Mouse (Mus musculus) layer of hippocampus, adult 2 months (tissue): ENCODE measurements at regions not wholly inside any gene's neighbourhood (a gene's known extent, or its start where the extent isn't known, plus 50 kb on each side); places are given as distances from the start of the nearest gene placed in this dataset.

Experiments
- DNase-seq, 2 experiments: peaks; one replicate each; pipeline ENCODE4 v3.0.0; 2022; ENCODE audit warnings: low spot score in 2 of 2
- H3K27ac ChIP-seq: fragments of 200-600 bp; 2 replicates; pipeline ENCODE4 v1.8.1; 2022
- H3K4me3 ChIP-seq: fragments of 200-600 bp; 2 replicates; pipeline ENCODE4 v1.8.1; 2022; ENCODE audit warnings: mild to moderate bottlenecking
- CTCF ChIP-seq: fragments of 200-600 bp; conservative IDR thresholded peaks from 2 replicates; pipeline ENCODE4 v1.8.1; 2022; ENCODE audit warnings: antibody characterized with exemption, mild to moderate bottlenecking, moderate library complexity

DNA sequence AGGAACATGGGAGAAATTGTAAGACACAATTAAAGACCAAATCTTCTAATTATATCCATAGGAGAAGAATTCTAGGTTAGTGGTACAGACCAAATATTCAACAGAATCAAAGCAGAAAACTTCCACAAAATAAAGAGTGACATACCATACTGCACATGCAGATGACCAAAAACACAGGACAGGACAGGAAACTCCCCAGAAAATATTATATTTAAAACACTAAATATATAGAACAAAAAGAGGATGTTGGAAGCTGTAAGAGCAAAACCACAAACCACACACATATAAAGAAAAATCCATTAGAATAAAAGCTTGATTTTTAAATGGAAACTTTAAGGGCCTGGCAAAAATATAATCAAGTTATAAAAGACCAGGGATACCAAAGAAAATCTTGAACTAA, 66.5 kb downstream of the Htr1b start:
- H3K27ac ChIP-seq = no peak overlapping the region
- H3K4me3 ChIP-seq = no peak overlapping the region
- no peak for DNase-seq
- no peak for TF ChIP-seq CTCF

DNA sequence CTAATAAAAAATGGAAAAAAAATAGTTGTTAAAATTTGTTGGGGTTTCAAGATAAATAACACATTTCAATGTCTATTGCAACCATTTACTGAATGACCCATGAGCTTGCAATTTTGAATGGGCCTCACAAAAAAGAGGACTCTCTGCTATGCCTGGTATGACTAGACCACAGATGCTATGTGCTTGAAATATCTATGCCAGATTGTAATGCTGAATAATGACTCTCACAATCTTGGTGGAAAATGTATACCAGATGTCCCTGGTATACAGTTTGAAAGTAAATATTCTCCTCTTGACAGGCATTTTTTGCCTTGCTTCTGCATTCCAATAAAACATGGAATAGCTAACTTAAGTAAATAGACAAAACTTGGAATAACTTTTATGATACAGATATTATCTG, 95.3 kb downstream of the Htr1b start:
- TF ChIP-seq CTCF = no peak
- peak; percentile 10 to 51 for DNase-seq
- H3K4me3 ChIP-seq = no peak overlapping the region
- H3K27ac ChIP-seq = no peak overlapping the region
